Mouse (Mus musculus) myocyte (in vitro differentiated cells): ENCODE results near the gene Pax1.

ENCODE experiments used
- E2F4 ChIP-seq: IDR thresholded peaks from one replicate; pipeline ENCODE4 v1.6.1; 2011; ENCODE audit warnings: mild to moderate bottlenecking, control low read depth, moderate library complexity; ENCODE audit not compliant: insufficient read depth
- MAX ChIP-seq: IDR thresholded peaks from one replicate; pipeline ENCODE4 v1.6.1; 2011; ENCODE audit warnings: low read depth, mild to moderate bottlenecking, control low read depth
- MYOD1 ChIP-seq, 3 experiments: IDR thresholded peaks; one replicate each; pipeline ENCODE4 v1.6.1; 2011; ENCODE audit warnings: control low read depth in 2 of 3, low read depth in 2 of 3, mild to moderate bottlenecking in 2 of 3, moderate library complexity in 1 of 3; ENCODE audit not compliant: insufficient read length in 2 of 3, control insufficient read depth in 1 of 3
- POLR2A ChIP-seq: IDR thresholded peaks from one replicate; pipeline ENCODE4 v1.6.1; 2011; ENCODE audit warnings: low read depth, mild to moderate bottlenecking, control low read depth, moderate library complexity; ENCODE audit not compliant: insufficient read length
- TCF12 ChIP-seq: IDR thresholded peaks from one replicate; pipeline ENCODE4 v1.6.1; 2011; ENCODE audit warnings: mild to moderate bottlenecking, control low read depth; ENCODE audit not compliant: poor library complexity, insufficient read depth, severe bottlenecking
- USF1 ChIP-seq: IDR thresholded peaks from one replicate; pipeline ENCODE4 v1.6.1; 2011; ENCODE audit warnings: low read depth, mild to moderate bottlenecking, control low read depth, moderate library complexity

GRCm38 (mm10) chr2:147386949-147387348 is 25.2 kb downstream of the Pax1 start:
- no peak for TF ChIP-seq MAX
- TF ChIP-seq USF1 = no peak
- TF ChIP-seq TCF12 = no peak
- no peak for TF ChIP-seq MYOD1 (IDR thresholded peaks at IDR 0.05; ENCODE audit: control insufficient read depth in 1 of 3, insufficient read length in 2 of 3, low read depth in 2 of 3)
- no peak for TF ChIP-seq E2F4
- no peak for TF ChIP-seq POLR2A
